Mouse (Mus musculus) neural tube, embryonic 14.5 days (tissue): ENCODE results near the gene Pa2g4. TPM values are rescaled to one million over a fixed set of nuclear protein-coding genes. Genes with fewer than 3 reads are reported as not detected.

Experiments
- ATAC-seq: fragments of 200-750 bp; cut with Nextera tagmentation; 2 replicates; pipeline ENCODE4 v1.8.0; 2017; ENCODE audit warnings: low read depth, mild to moderate bottlenecking, moderate TSS enrichment, moderate library complexity
- H3K27ac ChIP-seq: fragments of 300-500 bp; sonication (generic); 2 replicates; pipeline ENCODE4 v1.5.1; 2014; ENCODE audit warnings: low read depth, mild to moderate bottlenecking, control low read depth, low read length, moderate library complexity, mixed read lengths
- H3K27me3 ChIP-seq: fragments of 300-500 bp; sonication (generic); 2 replicates; pipeline ENCODE4 v1.6.1; 2014; ENCODE audit warnings: low read length; ENCODE audit not compliant: control insufficient read depth, insufficient read depth
- H3K36me3 ChIP-seq: fragments of 300-500 bp; sonication (generic); 2 replicates; pipeline ENCODE4 v1.6.1; 2014; ENCODE audit warnings: low read length, mixed read lengths; ENCODE audit not compliant: control insufficient read depth, insufficient read depth
- H3K4me1 ChIP-seq: fragments of 300-500 bp; sonication (generic); 2 replicates; pipeline ENCODE4 v1.6.1; 2014; ENCODE audit warnings: low read length; ENCODE audit not compliant: control insufficient read depth, insufficient read depth
- H3K4me2 ChIP-seq: fragments of 300-500 bp; sonication (generic); 2 replicates; pipeline ENCODE4 v1.6.1; 2014; ENCODE audit warnings: mild to moderate bottlenecking, low read depth, low read length, control low read depth
- H3K4me3 ChIP-seq: fragments of 300-500 bp; sonication (generic); 2 replicates; pipeline ENCODE4 v1.5.1; 2014; ENCODE audit warnings: low read depth, low read length, control low read depth, mixed read lengths
- H3K9ac ChIP-seq: fragments of 300-500 bp; sonication (generic); replicated peaks from 2 replicates; pipeline ENCODE4 v1.6.1; 2014; ENCODE audit warnings: low read depth, mild to moderate bottlenecking, control low read depth, low read length, mixed read lengths
- H3K9me3 ChIP-seq: fragments of 300-500 bp; sonication (generic); 2 replicates; pipeline ENCODE4 v1.6.1; 2016; ENCODE audit warnings: low read length; ENCODE audit not compliant: control insufficient read depth
- WGBS: fragments of 180-500 bp; shearing (Covaris S2); extraction: QIAGEN DNeasy Blood & Tissue Kit; methylation state at CpG from one replicate; pipeline ENCODE4 v1.1.7; 2014; 5-methylcytosine and 5-hydroxymethylcytosine counted together
- polyA plus RNA-seq: library from polyadenylated mRNA; unstranded; fragments of >200 nt; fragmentation: Nextera tagmentation; extraction: Ambion mirVana; gene quantifications from 2 replicates; pipeline ENCODE4 v1.2.1, GENCODE M21; 2014

The Pa2g4 gene
- polyA plus RNA-seq, 1 experiment from 2014 or later, result 127 TPM

GRCm38 (mm10) chr10:128535206-128535605 lies 30.6 kb downstream of the Pa2g4 start:
- Histone ChIP-seq H3K27me3 (no peaks in the 10 kb centered on the region), H3K4me3 (no peak overlapping the region), H3K36me3 (no peaks in the 10 kb centered on the region), H3K9me3 (no peaks in the 10 kb centered on the region), H3K9ac (no peak overlapping the region), H3K27ac (no peak overlapping the region), H3K4me2 (no peak overlapping the region), H3K4me1 (no peaks in the 10 kb centered on the region)
- WGBS, result 86% methylated on average over 2 of the region's 2 CpGs
- no peak for ATAC-seq

DNA sequence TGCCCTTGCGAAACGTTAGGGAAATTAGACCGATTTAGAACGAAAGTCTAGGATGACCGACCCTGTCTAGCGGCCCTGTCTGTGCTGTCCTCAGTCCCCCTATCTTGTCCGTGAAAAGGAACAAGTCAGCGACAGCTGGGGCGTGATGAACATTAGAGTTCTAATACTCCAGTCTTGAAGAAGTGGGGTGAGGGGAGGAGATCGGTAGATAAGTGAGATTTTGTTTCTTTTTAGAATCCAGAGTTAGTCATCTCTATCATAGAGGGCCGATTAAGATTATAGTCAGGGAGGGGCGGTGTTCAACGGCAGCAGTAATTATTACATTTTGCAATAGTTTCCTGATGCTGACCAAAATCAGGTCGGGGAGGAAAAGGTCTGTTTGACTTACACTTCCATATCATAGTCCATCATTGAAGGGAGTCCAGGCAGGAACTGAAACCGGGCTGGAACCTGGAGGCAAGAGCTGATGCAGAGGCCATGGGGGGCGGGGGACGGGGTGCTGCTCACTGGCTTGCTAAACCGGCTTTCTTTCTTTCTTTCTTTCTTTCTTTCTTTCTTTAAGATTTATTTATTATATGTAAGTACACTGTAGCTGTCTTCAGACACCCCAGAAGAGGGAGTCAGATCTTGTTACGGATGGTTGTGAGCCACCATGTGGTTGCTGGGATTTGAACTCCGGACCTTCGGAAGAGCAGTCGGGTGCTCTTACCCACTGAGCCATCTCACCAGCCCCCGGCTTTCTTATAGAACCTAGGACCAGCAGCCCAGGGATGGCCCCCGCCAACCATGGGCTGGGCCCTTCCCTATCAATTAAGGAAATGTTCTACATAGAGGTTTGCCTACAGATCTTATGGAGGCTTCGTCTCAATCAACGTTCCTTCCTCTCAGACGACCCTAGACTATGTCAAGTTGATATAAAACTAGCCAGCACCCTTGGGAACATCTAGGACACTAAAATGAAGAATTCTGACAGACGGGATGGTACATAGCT lies 39.1 kb downstream of the Pa2g4 start:
- Histone ChIP-seq H3K27me3 (no peaks in the 10 kb centered on the region), H3K9me3 (no peaks in the 10 kb centered on the region), H3K4me2 (peak overlapping the region; percentile 99), H3K9ac (no peak overlapping the region), H3K4me3 (peak overlapping the region; percentile 65), H3K4me1 (peaks cover 7% of the 10 kb centered on the region; the same call in 1 of the 2 replicates), H3K27ac (no peak overlapping the region), H3K36me3 (no peaks in the 10 kb centered on the region)
- no peak for ATAC-seq
- 31% methylated on average over 28 of the region's 28 CpGs for WGBS

GRCm38 (mm10) chr10:128525671-128526308 lies 40.0 kb downstream of the Pa2g4 start, which contains the start of gene Esyt1:
Gene Esyt1, minus strand, starts transcription at chr10:128525871.
- Histone ChIP-seq H3K9me3 (no peaks in the 10 kb centered on the region), H3K9ac (peak within 1 kb of the TSS; percentile 62), H3K27ac (peak within 1 kb of the TSS; percentile 60), H3K27me3 (no peaks in the 10 kb centered on the region), H3K4me3 (peak within 1 kb of the TSS; percentile 65), H3K4me2 (peak within 1 kb of the TSS; percentile 99), H3K36me3 (no peaks in the 10 kb centered on the region), H3K4me1 (peaks cover 7% of the 10 kb centered on the region; the same call in 1 of the 2 replicates)
- WGBS, result under 1% methylated on average over 36 of the region's 37 CpGs
- peak; percentile 96 for ATAC-seq

GRCm38 (mm10) chr10:128524732-128525662 lies 40.8 kb downstream of the Pa2g4 start:
- Histone ChIP-seq H3K4me2 (peak overlapping the region; percentile 99), H3K9me3 (no peaks in the 10 kb centered on the region), H3K9ac (peak overlapping the region; percentile 62), H3K27me3 (no peaks in the 10 kb centered on the region), H3K36me3 (no peaks in the 10 kb centered on the region), H3K4me3 (peak overlapping the region; percentile 65), H3K27ac (peak overlapping the region; percentile 60), H3K4me1 (peaks cover 7% of the 10 kb centered on the region; the same call in 1 of the 2 replicates)
- WGBS, result under 1% methylated on average over 56 of the region's 58 CpGs
- peak; percentile 41 for ATAC-seq

GRCm38 (mm10) chr10:128524111-128524731 lies 41.6 kb downstream of the Pa2g4 start:
- no peak for ATAC-seq

DNA sequence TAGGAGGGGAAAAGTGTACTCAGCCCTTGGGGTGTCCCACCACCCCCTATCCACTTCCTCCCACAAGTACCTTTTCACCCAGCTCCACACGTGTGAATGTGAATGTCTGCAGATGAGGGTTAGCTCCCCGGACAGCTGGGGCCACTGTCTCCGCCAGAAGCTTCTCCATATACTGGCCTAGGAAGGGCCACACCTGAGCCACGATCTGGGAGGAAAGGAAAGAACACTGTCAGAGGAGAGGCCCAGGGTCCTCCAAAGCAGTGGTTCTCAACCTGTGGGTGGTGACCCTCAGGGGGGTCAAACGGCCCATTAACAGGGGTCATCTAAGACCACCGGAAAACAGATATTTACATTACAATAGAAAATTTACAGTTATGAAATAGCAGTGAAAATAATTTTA lies 43.4 kb downstream of the Pa2g4 start:
- Histone ChIP-seq H3K4me2 (no peak overlapping the region), H3K27ac (no peak overlapping the region), H3K4me1 (peaks cover 7% of the 10 kb centered on the region; the same call in 1 of the 2 replicates), H3K9me3 (no peaks in the 10 kb centered on the region), H3K4me3 (no peak overlapping the region), H3K9ac (no peak overlapping the region), H3K36me3 (no peaks in the 10 kb centered on the region), H3K27me3 (no peaks in the 10 kb centered on the region)
- 76% methylated on average over 6 of the region's 6 CpGs for WGBS
- no peak for ATAC-seq

More at GRCm38 (mm10) chr10:128524111-128524731, 41.6 kb downstream of the Pa2g4 start:
- H3K27me3 ChIP-seq, result no peaks in the 10 kb centered on the region
- H3K4me3 ChIP-seq, result peak overlapping the region; percentile 65
- H3K9ac ChIP-seq, result peak overlapping the region; percentile 62
- no peaks in the 10 kb centered on the region for H3K9me3 ChIP-seq
- H3K36me3 ChIP-seq, result no peaks in the 10 kb centered on the region
- peaks cover 7% of the 10 kb centered on the region; the same call in 1 of the 2 replicates for H3K4me1 ChIP-seq
- peak overlapping the region; percentile 99 for H3K4me2 ChIP-seq
- 13% methylated on average over 11 of the region's 11 CpGs for WGBS
- peak overlapping the region; percentile 56 for H3K27ac ChIP-seq

DNA sequence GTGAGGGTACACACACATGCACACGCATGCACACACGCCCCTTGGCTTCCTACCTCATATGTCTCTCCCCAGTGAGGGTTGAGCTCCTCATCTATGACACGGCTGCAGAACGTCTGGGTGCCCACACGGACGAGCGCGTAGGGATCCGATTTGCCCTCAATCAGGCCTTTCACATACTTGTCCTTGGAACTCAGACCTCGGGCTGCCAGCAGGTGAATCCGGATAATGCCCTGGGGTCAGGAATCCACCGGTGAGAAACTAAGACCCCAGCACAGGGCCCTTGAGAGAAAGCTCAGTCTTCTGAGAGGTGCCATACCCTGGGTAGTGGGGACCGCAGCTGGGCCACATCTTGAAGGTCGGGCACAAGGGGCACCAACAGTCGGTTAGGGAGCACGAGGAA lies 45.2 kb downstream of the Pa2g4 start:
- 86% methylated on average over 16 of the region's 16 CpGs for WGBS
- no peak overlapping the region for H3K27ac ChIP-seq
- H3K4me1 ChIP-seq, result 0 out of 2 replicates have a peak, but pooled peaks cover 3% of the 10 kb centered on the region
- H3K4me3 ChIP-seq, result no peak overlapping the region
- no peak overlapping the region for H3K4me2 ChIP-seq
- 0 out of 2 replicates have a peak, but pooled peaks cover 6% of the 10 kb centered on the region for H3K36me3 ChIP-seq
- no peak for ATAC-seq
- H3K9ac ChIP-seq, result no peak overlapping the region
- H3K9me3 ChIP-seq, result no peaks in the 10 kb centered on the region
- H3K27me3 ChIP-seq, result no peaks in the 10 kb centered on the region; the same call in 1 of the 2 replicates

- Histone ChIP-seq H3K9me3 (no peaks in the 10 kb centered on the region), H3K36me3 (0 out of 2 replicates have a peak, but pooled peaks cover 6% of the 10 kb centered on the region), H3K4me1 (no peaks in the 10 kb centered on the region), H3K27ac (no peak overlapping the region), H3K4me3 (no peak overlapping the region), H3K27me3 (no peaks in the 10 kb centered on the region; the same call in 1 of the 2 replicates), H3K4me2 (no peak overlapping the region), H3K9ac (no peak overlapping the region)
- ATAC-seq, result no peak
- 77% methylated on average over 7 of the region's 7 CpGs for WGBS
These were observed 47.0 kb downstream of the Pa2g4 start for GRCm38 (mm10) chr10:128518833-128519232.
